Mouse (Mus musculus) liver, embryonic 14.5 days (tissue): ENCODE measurements around the gene Cacnb4.

Experiments
- CTCF ChIP-seq: IDR thresholded peaks from 2 replicates; pipeline ENCODE4 v1.5.1; 2016; ENCODE audit warnings: antibody characterized with exemption, low read depth, control low read depth
- EP300 ChIP-seq: IDR thresholded peaks from 2 replicates; pipeline ENCODE4 v1.6.1; 2016; ENCODE audit warnings: antibody characterized with exemption, low read depth

DNA sequence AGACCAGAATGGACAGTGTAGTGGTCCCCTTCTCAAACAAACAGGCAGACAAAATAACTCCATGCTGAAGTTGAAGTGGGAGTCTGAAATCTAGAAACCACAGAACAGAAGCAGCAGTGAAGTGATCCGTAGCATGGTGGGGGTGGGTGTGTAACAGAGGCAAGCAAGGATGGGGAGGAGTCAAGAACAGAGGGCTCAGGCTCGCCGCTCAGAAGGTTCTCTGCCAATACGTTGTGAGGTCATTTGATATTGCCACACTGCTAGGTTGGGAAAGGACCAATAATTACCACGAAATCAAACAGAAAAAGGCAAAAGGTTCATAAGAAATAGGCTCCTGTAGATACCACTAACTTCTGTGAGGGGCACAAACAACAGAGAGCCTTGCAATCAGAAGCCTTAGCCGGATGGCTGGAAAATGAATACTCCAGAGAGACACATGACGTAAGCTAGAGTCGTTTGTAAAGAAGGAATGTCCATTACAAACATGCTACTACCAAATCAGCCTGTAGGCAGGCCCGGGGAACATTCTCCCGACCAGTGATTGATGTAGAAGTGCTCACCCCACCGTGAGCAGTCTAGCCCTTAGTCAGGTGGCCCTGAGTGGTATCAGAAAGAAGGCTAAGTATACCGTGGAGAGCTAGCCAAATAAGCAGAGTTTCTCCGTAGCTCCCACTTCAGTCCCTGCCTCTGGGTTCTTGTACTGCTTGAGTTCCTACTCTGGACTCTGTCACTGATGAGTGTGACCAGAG, 199.7 kb downstream of the Cacnb4 start:
- TF ChIP-seq CTCF (no peak), EP300 (no peak)
